Mouse (Mus musculus): ENCODE data around the gene Ccdc190. TPM values are rescaled to one million over a fixed set of nuclear protein-coding genes. Genes with fewer than 3 reads are reported as not detected.

The Ccdc190 gene
- total and polyA plus RNA-seq, 3 experiments, result not detected

GRCm38 (mm10) chr1:169977621-169978020 lies 49.2 kb downstream of the Ccdc190 start:
- H3K4me3 ChIP-seq (ENCODE audit: control insufficient read depth in 1 of 2, insufficient read depth in 1 of 2, low read depth in 2 of 2, low read length in 2 of 2), result no peak overlapping the region
- no peak overlapping the region for H3K9ac ChIP-seq (ENCODE audit: control insufficient read depth, low read depth, low read length, poor library complexity, severe bottlenecking)
- H3K4me1 ChIP-seq (ENCODE audit: control insufficient read depth in 1 of 2, insufficient read depth in 2 of 2, low read length in 2 of 2), result no peaks in the 10 kb centered on the region
- no peak for DNase-seq (ENCODE audit: low read depth, low spot score)
- no peaks in the 10 kb centered on the region for H3K9me3 ChIP-seq (replicated peaks; ENCODE audit: insufficient read depth, low read length)
- no peaks in the 10 kb centered on the region for H3K36me3 ChIP-seq (ENCODE audit: control insufficient read depth in 1 of 2, insufficient read depth in 2 of 2, low read length in 2 of 2)
- H3K27ac ChIP-seq (ENCODE audit: control insufficient read depth, low read depth, low read length), result no peak overlapping the region
- H3K27me3 ChIP-seq (ENCODE audit: control insufficient read depth in 1 of 2, insufficient read depth in 2 of 2, low read length in 2 of 2), result peaks cover 5 to 24% of the 10 kb centered on the region in 2 experiments
- TF ChIP-seq TCF12 (IDR thresholded peaks at IDR 0.05; ENCODE audit: low read depth, low read length), result no peak
- TF ChIP-seq GABPA (IDR thresholded peaks at IDR 0.05; ENCODE audit: low read depth, low read length), result no peak
- TF ChIP-seq E2F4 (IDR thresholded peaks at IDR 0.05; ENCODE audit: borderline replicate concordance, low read depth, low read length), result no peak
- no peak for TF ChIP-seq BHLHE40 (IDR thresholded peaks at IDR 0.05; ENCODE audit: borderline replicate concordance, low read depth, low read length)
- TF ChIP-seq RCOR1 (IDR thresholded peaks at IDR 0.05; ENCODE audit: low read depth, low read length), result no peak
- no peak for TF ChIP-seq EP300 (IDR thresholded peaks at IDR 0.05; ENCODE audit: low read depth in 1 of 2, low read length in 2 of 2)
- no peak for TF ChIP-seq ZC3H11A (IDR thresholded peaks at IDR 0.05; ENCODE audit: low read depth, low read length)
- TF ChIP-seq CTCF (IDR thresholded peaks at IDR 0.05 in 2 of 3, conservative IDR thresholded peaks at IDR 0.05 in 1 of 3; ENCODE audit: control insufficient read depth in 1 of 3, insufficient read depth in 1 of 3, low read depth in 2 of 3, low read length in 3 of 3, poor library complexity in 1 of 3, severe bottlenecking in 1 of 3), result no peak
- no peak for TF ChIP-seq CHD1 (IDR thresholded peaks at IDR 0.05; ENCODE audit: low read depth, low read length)
- no peak for TF ChIP-seq MAZ (IDR thresholded peaks at IDR 0.05; ENCODE audit: low read depth, low read length)
- no peak for TF ChIP-seq SMC3 (IDR thresholded peaks at IDR 0.05; ENCODE audit: low read depth, low read length)
- TF ChIP-seq ZNF384 (IDR thresholded peaks at IDR 0.05; ENCODE audit: low read depth, low read length), result no peak
- no peak for TF ChIP-seq POLR2A (IDR thresholded peaks at IDR 0.05; ENCODE audit: control insufficient read depth in 1 of 2, insufficient read depth in 1 of 2, low read depth in 1 of 2, low read length in 2 of 2, poor library complexity in 1 of 2)
- TF ChIP-seq UBTF (IDR thresholded peaks at IDR 0.05; ENCODE audit: borderline replicate concordance, insufficient read depth, low read depth, low read length), result no peak
- no peak for TF ChIP-seq KAT2A (conservative IDR thresholded peaks at IDR 0.05; ENCODE audit: low read depth, low read length)
- no peak for TF ChIP-seq POLR2AphosphoS2 (IDR thresholded peaks at IDR 0.05; ENCODE audit: low read length)
- no peak for TF ChIP-seq TAL1 (IDR thresholded peaks at IDR 0.05; ENCODE audit: low read length)
- no peak for TF ChIP-seq MEF2A (IDR thresholded peaks at IDR 0.05; ENCODE audit: extremely low read depth, insufficient replicate concordance, low read depth, low read length, poor library complexity, severe bottlenecking)
- no peak for TF ChIP-seq RAD21 (IDR thresholded peaks at IDR 0.05; ENCODE audit: low read depth, low read length)
- TF ChIP-seq ELF1 (IDR thresholded peaks at IDR 0.05; ENCODE audit: low read depth, low read length), result no peak
- H3K79me2 ChIP-seq (ENCODE audit: control insufficient read depth, insufficient read depth, low read length, poor library complexity), result no peaks in the 10 kb centered on the region

Other genes starting within 250 kb of the Ccdc190 start
- not detected in 2 replicates for gene Rgs4, start 181.0 kb upstream of the Ccdc190 start, total RNA-seq (2012; rRNA removed)
- not detected for gene Rgs4, start 181.0 kb upstream of the Ccdc190 start, polyA plus RNA-seq (2012; ENCODE audit: insufficient read depth in 1 of 2, insufficient read length in 2 of 2, low read depth in 1 of 2, low replicate concordance in 2 of 2, missing spikeins in 1 of 2)
- 2.5 and 4.8 TPM in 2 replicates for gene Hsd17b7, start 40.6 kb downstream of the Ccdc190 start, total RNA-seq (2012; rRNA removed)
- gene Hsd17b7, start 40.6 kb downstream of the Ccdc190 start, polyA plus RNA-seq (2012; ENCODE audit: insufficient read depth in 1 of 2, insufficient read length in 2 of 2, low read depth in 1 of 2, low replicate concordance in 2 of 2, missing spikeins in 1 of 2), result 1 to 10 TPM in 1 of 2 experiments, not detected in 1; 5.7 TPM
- gene Ddr2, start 182.1 kb downstream of the Ccdc190 start, total RNA-seq (2012; rRNA removed), result not detected in 2 replicates
- gene Ddr2, start 182.1 kb downstream of the Ccdc190 start, polyA plus RNA-seq (2012; ENCODE audit: insufficient read depth in 1 of 2, insufficient read length in 2 of 2, low read depth in 1 of 2, low replicate concordance in 2 of 2, missing spikeins in 1 of 2), result under 1 TPM in 1 of 2 experiments, not detected in 1; 0.04 TPM
- gene Uap1, start 246.3 kb downstream of the Ccdc190 start, total RNA-seq (2012; rRNA removed), result 74.5 and 87.3 TPM in 2 replicates
- gene Uap1, start 246.3 kb downstream of the Ccdc190 start, polyA plus RNA-seq (2012; ENCODE audit: insufficient read depth in 1 of 2, insufficient read length in 2 of 2, low read depth in 1 of 2, low replicate concordance in 2 of 2, missing spikeins in 1 of 2), result 10 to 100 TPM in 1 of 2 experiments, not detected in 1; 80.8 TPM

Data from MEL (cell line).